Mouse (Mus musculus) T-helper 17 cell (primary cell): ENCODE results near the gene Vmn2r80.
"Not testable (repeated sequence)": the region's sequence is repeated elsewhere in the genome, so short reads cannot be mapped to it uniquely, and the experiment has no call there.

ENCODE experiments used
- in situ Hi-C, 2 experiments: fragments of 300-600 bp; cut with MboI, MseI; formaldehyde crosslinking; loops; 1 replicate in 1 of 2; 2 replicates in 1 of 2; pipeline ENCODE4 v1.15.1; 2025; ENCODE audit warnings: high pct_unique_total_duplicates in 2 of 2

Vmn2r80 gene

DNA sequence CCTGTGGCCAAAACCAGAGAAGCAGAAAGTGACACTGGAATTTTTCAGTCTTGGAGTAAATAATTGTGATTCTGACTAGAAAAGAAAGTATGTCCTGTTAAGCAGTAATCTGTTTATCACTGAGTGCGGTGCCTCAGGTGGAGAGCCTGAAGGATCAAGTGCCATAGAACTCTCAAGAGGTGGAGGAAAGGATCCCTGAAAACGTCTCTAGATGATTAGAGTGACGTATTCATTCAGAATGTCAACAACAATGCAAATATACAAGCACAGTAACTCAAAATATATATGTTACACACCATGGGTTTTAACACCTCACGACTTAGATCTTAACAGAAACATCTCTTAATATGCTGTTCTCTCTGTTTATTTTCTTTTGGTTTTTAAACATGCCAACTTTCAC lies at the start of gene Vmn2r80:
TSS of gene Vmn2r80 (plus strand) at position 301 of the 400 bp plus-strand sequence.
- in situ Hi-C loops: not testable (repeated sequence)

DNA sequence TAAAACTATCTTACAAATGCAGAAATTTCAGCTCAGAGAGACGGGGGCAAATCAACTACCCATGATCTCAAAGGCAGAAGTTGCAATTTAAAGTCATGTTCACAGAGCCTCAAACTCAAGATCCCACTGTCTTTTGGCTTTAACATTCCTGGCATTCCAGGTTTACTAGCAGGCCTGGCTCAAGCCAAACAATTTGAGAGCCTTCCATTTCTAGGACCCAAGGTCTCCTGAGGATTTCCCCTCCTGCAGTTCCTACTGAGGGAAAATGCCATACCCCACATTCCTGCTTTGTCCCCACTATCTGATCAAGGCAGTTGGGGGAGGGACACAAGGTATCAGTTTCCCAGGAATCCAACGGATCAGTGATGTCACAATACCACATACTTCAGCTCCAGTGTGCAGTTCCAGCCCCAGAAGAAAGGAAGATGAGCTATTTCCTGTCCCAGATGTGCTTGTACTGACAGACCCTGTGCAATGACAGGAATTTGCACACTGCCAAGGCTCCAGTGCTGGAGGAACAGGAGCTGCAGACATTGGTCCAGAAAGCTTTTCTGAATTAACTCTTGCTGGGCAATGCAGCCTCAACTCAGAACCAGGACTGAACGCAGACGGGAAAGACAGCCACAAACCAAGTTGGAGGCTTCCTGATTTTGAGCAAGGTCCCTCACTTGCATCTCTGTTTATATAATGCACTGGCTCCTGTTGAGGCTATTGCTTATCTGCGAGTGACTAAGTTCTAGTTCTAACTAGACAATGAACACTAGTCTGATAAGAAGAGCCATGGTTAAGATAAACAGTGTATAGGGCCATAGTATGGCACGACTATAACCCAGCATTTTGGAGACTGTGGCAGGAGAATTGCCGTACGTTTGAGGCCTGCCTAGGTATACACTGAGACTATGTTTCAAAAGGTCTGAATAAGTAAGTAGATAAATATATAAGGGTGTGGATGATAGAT lies 42.0 kb upstream of the Vmn2r80 start:
- in situ Hi-C loops: loop anchor here in 1 of 2 experiments (25.0 kb wide), 1 partner anchor 469 kb away; no protein-coding TSS in a partner anchor

DNA sequence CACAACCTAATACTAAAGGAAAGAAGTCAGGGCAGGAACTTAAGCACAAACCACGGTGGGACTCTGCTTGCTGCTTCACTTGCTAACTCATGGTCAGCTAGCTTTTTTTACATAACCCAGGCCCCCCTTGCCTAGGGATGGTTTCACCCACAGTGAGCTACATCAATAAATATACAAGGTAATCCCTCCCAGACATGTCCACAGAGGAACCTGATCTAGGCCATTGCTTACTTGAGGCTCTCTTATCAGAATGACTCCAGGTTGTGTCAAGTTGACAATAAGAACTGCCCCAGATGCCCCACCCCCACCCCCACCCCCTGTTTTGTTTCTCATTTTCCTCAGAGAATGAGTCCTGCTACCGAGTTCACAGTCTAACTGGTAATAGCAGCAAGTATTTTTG lies 41.0 kb upstream of the Vmn2r80 start:
- in situ Hi-C loops: loop anchor here in 1 of 2 experiments (25.0 kb wide), 1 partner anchor 470 kb away; no protein-coding TSS in a partner anchor

GRCm38 (mm10) chr10:79109156-79109555 lies 39.4 kb upstream of the Vmn2r80 start:
- in situ Hi-C loops: loop anchor here in 1 of 2 experiments (25.0 kb wide), 1 partner anchor 472 kb away; no protein-coding TSS in a partner anchor

DNA sequence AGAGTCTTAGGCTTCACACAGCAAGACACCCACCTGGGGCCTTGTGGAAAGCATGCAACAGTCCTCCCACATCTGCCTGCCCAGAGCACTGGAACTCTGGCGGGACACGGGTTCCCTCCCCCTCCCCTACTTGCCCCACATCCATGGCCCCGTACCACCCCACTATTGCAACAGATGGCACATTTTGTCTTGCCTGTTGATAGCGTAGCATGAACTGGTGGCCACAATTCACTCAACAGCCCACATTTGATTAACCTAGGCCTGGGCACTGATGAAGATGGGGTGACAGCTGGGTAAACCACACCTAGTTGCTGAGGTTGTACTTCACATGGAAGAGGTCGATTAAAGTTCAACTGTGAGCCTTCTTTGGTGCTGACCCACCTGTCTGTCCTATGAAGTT lies 38.1 kb upstream of the Vmn2r80 start:
- in situ Hi-C loops: loop anchor here in 1 of 2 experiments (25.0 kb wide), 1 partner anchor 473 kb away; no protein-coding TSS in a partner anchor

DNA sequence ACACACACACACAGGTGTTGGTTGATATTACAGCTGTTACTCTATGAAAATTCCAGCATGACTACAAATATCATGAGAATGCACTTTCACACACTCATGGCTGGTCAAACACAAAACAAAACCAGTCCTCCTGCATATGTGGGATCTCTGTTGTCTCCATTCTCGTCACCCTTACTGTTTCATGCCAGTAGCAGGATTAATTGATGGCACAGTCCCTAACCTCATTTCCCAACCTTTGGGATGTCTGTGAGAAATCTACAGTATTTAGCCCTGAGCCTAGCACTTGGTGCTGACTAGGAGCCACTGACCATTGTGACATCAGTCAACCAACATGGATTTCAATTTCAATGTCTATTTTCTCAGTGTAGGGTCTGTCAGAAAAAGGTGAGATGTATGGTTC lies 33.5 kb upstream of the Vmn2r80 start:
- in situ Hi-C loops: loop anchor here (5.0 to 25.0 kb wide), 2 partner anchors 363 to 478 kb away; partner anchors contain the start of gene Ccdc105 (in 1 of the 2)

- in situ Hi-C loops: loop anchor here (5.0 to 25.0 kb wide), 2 partner anchors 364 to 479 kb away; partner anchors contain the start of gene Ccdc105 (in 1 of the 2)
Measured at GRCm38 (mm10) chr10:79116125-79116849, 32.3 kb upstream of the Vmn2r80 start.

- in situ Hi-C loops: no loop called here
Measured at GRCm38 (mm10) chr10:79151602-79152001, 3.0 kb downstream of the Vmn2r80 start.

GRCm38 (mm10) chr10:79199973-79200372 lies 51.4 kb downstream of the Vmn2r80 start:
- in situ Hi-C loops: not testable (repeated sequence)

DNA sequence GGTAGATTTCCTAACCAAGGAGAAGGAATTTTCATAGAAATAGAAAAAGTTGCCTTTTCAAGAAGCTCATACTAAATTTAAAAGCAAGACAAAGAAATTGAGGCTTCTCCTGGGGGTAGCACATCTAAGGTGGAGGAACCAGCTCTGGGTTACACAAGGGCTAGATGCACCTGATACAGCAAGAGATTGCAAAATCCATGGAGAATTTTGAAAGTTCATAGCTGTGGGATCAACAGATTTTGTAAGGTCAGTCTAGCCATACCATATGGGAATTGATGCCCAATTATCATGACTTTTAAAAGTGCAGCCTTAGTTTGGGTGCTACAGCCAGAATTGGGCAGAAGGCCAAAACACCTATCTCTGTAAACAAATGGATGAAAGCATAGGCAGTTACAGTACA lies 71.9 kb downstream of the Vmn2r80 start:
- in situ Hi-C loops: no loop called here

- in situ Hi-C loops: no loop called here
Measured at GRCm38 (mm10) chr10:79221606-79222005, 73.0 kb downstream of the Vmn2r80 start.

DNA sequence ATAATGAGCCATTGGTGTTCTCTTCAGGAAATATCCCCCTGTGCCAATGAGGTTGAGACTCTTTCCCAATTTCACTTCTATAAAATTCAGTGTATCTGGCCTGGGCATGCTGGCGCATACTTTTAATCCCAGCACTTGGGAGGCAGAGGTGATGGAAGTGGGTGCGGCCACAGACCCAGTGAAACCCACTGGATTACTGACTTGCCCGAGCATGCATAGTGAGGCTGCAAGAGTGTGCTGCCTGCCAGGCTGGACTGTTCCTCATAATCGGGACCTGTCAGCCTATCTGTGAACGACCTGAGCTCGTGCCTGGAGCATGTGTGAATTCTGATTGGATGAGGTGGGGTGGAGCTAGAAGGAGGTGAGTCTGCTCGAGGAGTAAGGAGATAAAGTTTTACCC lies 73.6 kb downstream of the Vmn2r80 start:
- in situ Hi-C loops: no loop called here
